Mouse (Mus musculus): ENCODE results near the gene Dnaja3.
A peak's percentile ranks its signal among the peaks of the same experiment; 100 is the strongest.

The Dnaja3 gene

GRCm38 (mm10) chr16:4643670-4644419 is 4.1 kb downstream of the Dnaja3 start:
- peak; percentile 60 for DNase-seq (ENCODE audit: low spot score)

- no peak for DNase-seq (ENCODE audit: low spot score)
Measured at GRCm38 (mm10) chr16:4645867-4646266, 6.1 kb downstream of the Dnaja3 start.

- DNase-seq (ENCODE audit: low spot score): no peak
Measured at GRCm38 (mm10) chr16:4646831-4647230, 7.0 kb downstream of the Dnaja3 start.

GRCm38 (mm10) chr16:4647651-4648141 is 7.9 kb downstream of the Dnaja3 start:
- no peak for DNase-seq (ENCODE audit: low spot score)

- DNase-seq (ENCODE audit: low spot score): no peak
Measured at GRCm38 (mm10) chr16:4648416-4649023, 8.7 kb downstream of the Dnaja3 start.

- no peak for DNase-seq (ENCODE audit: low spot score)
Measured at GRCm38 (mm10) chr16:4649211-4649610, 9.4 kb downstream of the Dnaja3 start.

- DNase-seq (ENCODE audit: low spot score): no peak
Measured at GRCm38 (mm10) chr16:4649692-4650091, 9.9 kb downstream of the Dnaja3 start.

GRCm38 (mm10) chr16:4650161-4650560 is 10.4 kb downstream of the Dnaja3 start:
- DNase-seq (ENCODE audit: low spot score): no peak

GRCm38 (mm10) chr16:4651081-4651480 is 11.3 kb downstream of the Dnaja3 start:
- DNase-seq (ENCODE audit: low spot score): no peak

GRCm38 (mm10) chr16:4651624-4652023 is 11.8 kb downstream of the Dnaja3 start:
- DNase-seq (ENCODE audit: low spot score): no peak

GRCm38 (mm10) chr16:4652707-4653416 is 13.1 kb downstream of the Dnaja3 start:
- no peak for DNase-seq (ENCODE audit: low spot score)

- DNase-seq (ENCODE audit: low spot score): no peak
Measured at GRCm38 (mm10) chr16:4654706-4655105, 14.9 kb downstream of the Dnaja3 start.

GRCm38 (mm10) chr16:4655251-4655734 is 15.5 kb downstream of the Dnaja3 start:
- no peak for DNase-seq (ENCODE audit: low spot score)

GRCm38 (mm10) chr16:4655764-4656570 is 16.2 kb downstream of the Dnaja3 start:
- DNase-seq (ENCODE audit: low spot score): no peak

GRCm38 (mm10) chr16:4656571-4657081 is 16.8 kb downstream of the Dnaja3 start:
- no peak for DNase-seq (ENCODE audit: low spot score)

- DNase-seq (ENCODE audit: low spot score): no peak
Measured at GRCm38 (mm10) chr16:4658781-4659245, 19.0 kb downstream of the Dnaja3 start.

GRCm38 (mm10) chr16:4659326-4659725 is 19.5 kb downstream of the Dnaja3 start:
- DNase-seq (ENCODE audit: low spot score): no peak

GRCm38 (mm10) chr16:4661605-4662004 is 21.8 kb downstream of the Dnaja3 start:
- no peak for DNase-seq (ENCODE audit: low spot score)

- no peak for DNase-seq (ENCODE audit: low spot score)
Measured at GRCm38 (mm10) chr16:4663806-4664205, 24.0 kb downstream of the Dnaja3 start.

GRCm38 (mm10) chr16:4665726-4666125 is 25.9 kb downstream of the Dnaja3 start:
- DNase-seq (ENCODE audit: low spot score): no peak

GRCm38 (mm10) chr16:4667190-4667808 is 27.5 kb downstream of the Dnaja3 start:
- no peak for DNase-seq (ENCODE audit: low spot score)

All from urinary bladder, postnatal 10 days (tissue).